Mouse (Mus musculus): ENCODE data around the gene Nckap5.

GRCm38 (mm10) chr1:126027536-126027935 is 803.1 kb downstream of the Nckap5 start:
- no peak for TF ChIP-seq CTCF (conservative IDR thresholded peaks at IDR 0.05; ENCODE audit: insufficient read depth, insufficient read length, low read depth, low read length)
- TF ChIP-seq POLR2A (IDR thresholded peaks at IDR 0.05; ENCODE audit: low read depth, low read length): no peak
